Comparison of ENCODE assay signal across 20 mouse cellular contexts in the genomic region with DNA sequence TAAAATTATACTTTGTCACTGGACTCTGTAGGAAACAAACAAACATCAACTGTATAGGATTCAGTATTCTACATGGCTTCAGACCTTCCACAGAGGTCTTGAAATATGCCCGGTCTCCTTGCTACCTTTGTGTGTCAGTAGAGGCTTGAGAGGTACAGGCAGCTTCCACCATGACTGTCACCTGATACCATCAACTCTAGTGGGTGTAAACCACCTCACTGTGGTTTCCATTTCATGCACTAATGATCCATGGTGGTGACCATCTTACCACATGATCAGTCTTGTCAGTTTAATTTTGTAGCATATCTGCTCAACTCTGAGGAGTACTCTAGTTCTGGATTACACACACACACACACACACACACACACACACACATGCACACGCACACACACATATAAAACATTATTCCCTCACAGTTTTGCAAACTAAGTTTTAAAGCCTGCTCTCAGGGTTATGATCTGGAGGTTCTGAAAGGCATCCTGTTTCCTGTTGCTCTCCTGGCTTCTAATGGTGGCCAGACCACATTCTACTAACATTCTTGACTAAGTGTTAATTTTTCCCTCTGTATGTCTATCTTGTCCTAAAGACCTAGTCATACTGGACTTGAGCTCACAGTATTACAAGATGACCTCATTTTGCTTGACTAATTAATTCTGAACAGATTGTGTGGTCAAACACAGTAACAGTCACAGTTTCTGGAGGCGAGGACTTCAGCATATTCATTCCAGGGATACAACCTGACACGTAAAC.
DNase-seq lines count a peak whose midpoint lies in the region; ATAC-seq lines count a peak whose summit lies in the region.
"Had no signal": no experiment of that assay in that cellular context is flagged by ENCODE, and none has a peak within 500 bp of the region (broad histone marks: within the 10 kb centered on the region; RNA-seq: fewer than 3 reads in every experiment).

No protein-coding gene starts in this region.

- peak; percentile 35 for DNase-seq in CD4-positive, CD25-positive, alpha-beta regulatory T cell, adult 2 months (ENCODE audit: low read depth, low spot score)
- DNase-seq in Muller cell, postnatal 12 days (ENCODE audit: inconsistent ontology term), result peak; percentile 71
- peak; percentile 51 to 68 for DNase-seq in natural killer cell, adult 2 months (ENCODE audit: low spot score in 2 of 2)
- no peak for DNase-seq in left cerebral cortex, adult 9 months (ENCODE audit: low spot score in 2 of 2)
- DNase-seq in frontal cortex, postnatal 10 days (ENCODE audit: low spot score in 2 of 2), result no peak
- DNase-seq in adrenal gland, adult (ENCODE audit: inconsistent age in 2 of 2, low spot score in 1 of 2), result no peak
- DNase-seq: adrenal gland, adult 2 months; cerebellum, adult 18-20 months; cerebellum, postnatal 14 days; gastrocnemius, postnatal 36 days; heart, postnatal 4 days; kidney, adult 9 months; kidney, postnatal 14 days; left cerebral cortex, postnatal 4 days; lung, embryonic 14.5 days; lung, postnatal 36 days; thymus, adult 2 months; thymus, postnatal 4 days had no signal

- ATAC-seq in inflammation-experienced regulatory T-cells, adult 6 months, result peak; percentile 74
- ATAC-seq: intestine, embryonic 16.5 days had no signal

Comparison
In these comparisons a context has a peak if more than half of its experiments do, and no peak if none do; other contexts are left out.
1. DNase-seq: peak in CD4-positive, CD25-positive, alpha-beta regulatory T cell, adult 2 months (single experiment), Muller cell, postnatal 12 days (single experiment) and natural killer cell, adult 2 months (2 of 2); none in left cerebral cortex, adult 9 months (0 of 2), frontal cortex, postnatal 10 days (0 of 2) and adrenal gland, adult (0 of 2).